Mouse (Mus musculus) mature B cell (primary cell): Measurements from ENCODE around the gene Mrtfa.

Experiments
- in situ Hi-C: fragments of 300-500 bp; cut with MboI; formaldehyde crosslinking; loops from 2 replicates; pipeline ENCODE4 v1.14.3; 2019

Gene Mrtfa

DNA sequence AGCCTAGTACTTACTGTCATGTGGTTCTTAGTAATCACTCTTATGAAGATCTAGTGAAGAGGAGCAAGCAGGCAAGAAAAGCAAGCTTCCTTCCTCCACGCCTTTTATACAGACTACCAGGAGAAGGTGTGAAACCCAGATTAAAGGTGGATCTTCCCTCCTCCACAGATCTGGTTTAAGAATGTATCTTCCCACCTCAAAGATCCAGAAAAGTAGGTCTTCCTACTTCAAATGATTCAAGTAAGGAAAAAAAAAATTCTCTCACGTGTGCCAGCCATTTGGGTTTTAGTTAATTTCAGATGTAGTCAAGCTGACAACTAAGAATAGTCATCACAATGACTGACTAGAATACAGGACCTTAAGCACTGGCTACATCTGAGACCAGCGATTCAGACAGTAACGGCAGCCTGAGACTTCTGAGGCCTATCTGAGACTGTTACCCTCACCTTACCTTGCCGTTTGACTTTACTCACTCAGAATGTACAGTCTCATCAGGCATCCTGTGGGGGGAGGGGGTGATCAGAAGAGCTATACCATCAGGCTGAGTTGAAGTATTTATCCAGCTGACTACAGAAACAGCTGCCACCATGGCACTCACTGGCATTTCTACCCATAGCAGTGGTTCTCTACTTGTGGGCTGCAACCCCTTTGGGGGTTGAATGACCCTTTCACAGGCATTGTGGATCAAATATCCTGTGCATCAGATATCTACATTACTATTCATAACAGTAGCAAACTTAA is 121.7 kb downstream of the Mrtfa start:
- in situ Hi-C loops: no loop called here

DNA sequence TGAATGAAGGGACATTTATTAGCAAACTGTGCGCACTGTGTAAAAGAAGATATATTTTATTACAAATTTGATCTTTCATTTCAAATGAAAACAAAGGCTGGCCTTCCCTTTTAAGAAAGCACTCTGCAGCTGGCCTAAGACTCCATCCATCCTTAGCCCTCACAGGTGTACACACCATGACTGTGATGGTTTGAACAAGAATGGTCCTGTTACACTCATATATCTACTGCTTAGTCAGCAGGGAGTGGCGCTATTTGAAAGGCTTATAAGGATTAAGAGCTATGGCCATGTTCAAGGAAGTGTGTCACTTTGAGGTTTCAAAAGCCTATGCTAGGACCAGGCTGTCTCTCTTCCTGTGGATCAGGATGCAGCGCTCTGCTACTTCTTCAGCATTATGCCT is 122.8 kb downstream of the Mrtfa start:
- in situ Hi-C loops: no loop called here

DNA sequence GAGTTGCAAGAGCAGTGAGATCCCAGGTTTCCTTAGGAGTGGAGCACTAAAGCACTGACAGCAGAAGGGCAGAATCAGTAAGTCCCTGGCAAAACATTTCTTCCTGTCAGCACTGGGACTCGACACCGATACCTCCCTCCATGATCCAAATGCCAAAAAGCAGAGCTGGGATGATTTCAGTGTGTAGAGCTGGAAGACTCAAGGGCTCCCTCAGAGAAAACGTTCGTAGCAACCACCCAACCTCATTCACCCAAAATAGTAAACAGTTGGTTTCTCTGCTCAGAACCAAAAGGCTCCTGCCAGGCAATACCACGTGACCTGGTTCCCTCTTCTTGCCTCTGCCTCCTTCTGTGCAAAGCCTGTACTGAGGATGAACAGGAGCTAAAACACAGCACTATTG is 123.6 kb downstream of the Mrtfa start:
- in situ Hi-C loops: no loop called here

GRCm38 (mm10) chr15:81064661-81065060 is 125.9 kb downstream of the Mrtfa start:
- in situ Hi-C loops: loop anchor here (5.0 kb wide), 1 partner anchor 47 kb away; no protein-coding TSS in a partner anchor

- in situ Hi-C loops: loop anchor here (5.0 kb wide), 1 partner anchor 47 kb away; no protein-coding TSS in a partner anchor
These were observed 126.4 kb downstream of the Mrtfa start for GRCm38 (mm10) chr15:81064143-81064542.

- in situ Hi-C loops: loop anchor here (5.0 kb wide), 1 partner anchor 45 kb away; no protein-coding TSS in a partner anchor
These were observed 127.9 kb downstream of the Mrtfa start for GRCm38 (mm10) chr15:81062616-81063015.

DNA sequence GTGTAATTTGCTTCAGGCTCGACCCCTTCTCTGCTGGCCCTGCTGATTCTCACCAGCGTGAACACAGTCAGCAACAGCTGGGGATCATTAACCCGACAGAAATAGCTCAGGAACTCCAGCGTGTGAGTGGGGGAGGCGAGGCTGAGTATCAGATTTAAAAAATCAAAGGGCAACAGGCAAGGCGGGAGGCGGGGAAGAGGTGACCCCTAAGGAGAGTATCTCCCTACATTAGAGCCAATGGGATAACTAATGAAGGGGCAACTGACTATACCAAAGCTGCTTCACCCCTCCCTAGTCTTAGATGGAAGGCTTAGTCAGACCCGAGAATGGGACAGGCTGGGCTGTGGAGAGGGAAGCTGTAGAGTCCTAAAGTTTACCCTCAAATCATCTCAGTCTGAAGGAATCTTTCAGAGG is 128.4 kb downstream of the Mrtfa start:
- in situ Hi-C loops: loop anchor here (5.0 kb wide), 1 partner anchor 45 kb away; no protein-coding TSS in a partner anchor

DNA sequence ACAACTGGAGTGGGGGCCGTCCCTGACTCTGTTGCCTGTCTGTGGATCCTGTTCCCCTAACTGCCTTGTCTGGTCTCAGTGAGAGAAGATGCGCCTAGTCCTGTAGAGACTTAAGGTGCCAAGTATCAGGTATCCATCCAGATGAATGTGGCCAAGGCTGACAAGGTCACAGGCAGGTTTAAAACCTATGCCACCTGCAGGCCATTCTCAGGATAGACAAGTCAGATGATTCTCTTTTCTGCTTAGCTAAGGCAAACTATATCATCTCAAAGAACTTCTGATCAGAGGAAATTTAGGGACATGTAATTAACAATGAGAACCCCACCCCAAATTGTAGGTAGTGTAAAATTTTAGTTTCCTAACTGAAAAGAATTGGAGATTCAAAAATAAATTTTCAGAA is 129.6 kb downstream of the Mrtfa start:
- in situ Hi-C loops: loop anchor here (5.0 kb wide), 1 partner anchor 44 kb away; no protein-coding TSS in a partner anchor

GRCm38 (mm10) chr15:81057736-81058135 is 132.8 kb downstream of the Mrtfa start:
- in situ Hi-C loops: no loop called here

GRCm38 (mm10) chr15:81055488-81055887 is 135.1 kb downstream of the Mrtfa start:
- in situ Hi-C loops: no loop called here

DNA sequence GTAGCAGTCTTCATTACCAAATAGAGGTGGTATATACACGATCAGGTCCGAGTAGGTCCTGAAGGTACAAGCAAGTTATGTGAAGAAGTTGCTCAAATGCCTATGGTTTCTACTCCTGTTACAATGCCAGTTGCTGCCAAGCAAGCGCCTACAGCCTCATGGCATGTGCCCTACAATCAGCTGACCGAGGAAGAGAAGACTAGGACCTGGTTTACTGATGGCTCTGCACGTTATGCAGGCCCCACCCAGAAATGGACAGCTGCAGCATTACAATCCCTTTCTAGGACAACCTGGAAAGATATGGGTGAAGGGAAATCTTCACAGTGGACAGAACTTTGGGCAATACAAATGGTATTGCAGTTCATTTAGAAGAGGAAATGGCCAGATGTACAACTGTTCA is 138.1 kb downstream of the Mrtfa start:
- in situ Hi-C loops: no loop called here

- in situ Hi-C loops: no loop called here
These were observed 140.1 kb downstream of the Mrtfa start for GRCm38 (mm10) chr15:81050488-81050887.

DNA sequence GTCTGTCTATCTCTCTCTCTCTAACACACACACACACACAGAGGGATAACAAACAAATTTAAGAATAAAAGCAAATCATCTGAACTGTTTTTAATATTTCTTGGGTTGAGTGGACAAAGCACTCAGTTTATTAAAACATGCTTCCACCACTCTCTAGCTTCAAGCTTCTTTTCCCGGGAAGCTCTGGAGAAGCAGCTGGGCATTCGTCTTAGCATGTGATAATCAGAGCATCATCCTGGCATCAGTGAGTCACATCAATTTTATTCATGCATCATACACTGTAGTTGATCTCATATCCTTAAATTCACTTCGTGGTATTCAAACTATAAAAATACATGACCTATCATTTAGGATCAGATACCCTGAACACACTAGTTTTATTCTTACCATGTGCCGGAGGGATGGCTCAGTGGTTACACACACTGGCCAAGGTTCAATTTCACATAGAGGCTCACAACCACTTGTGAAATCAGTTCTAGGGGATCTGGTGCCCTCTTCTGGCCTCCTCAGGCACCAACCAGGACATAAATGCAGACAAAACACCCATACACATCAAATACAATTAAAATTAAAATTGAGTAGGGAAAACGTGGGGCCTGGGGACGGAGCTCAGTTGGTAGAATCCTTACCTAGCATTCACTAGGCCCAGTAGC is 141.0 kb downstream of the Mrtfa start:
- in situ Hi-C loops: no loop called here

DNA sequence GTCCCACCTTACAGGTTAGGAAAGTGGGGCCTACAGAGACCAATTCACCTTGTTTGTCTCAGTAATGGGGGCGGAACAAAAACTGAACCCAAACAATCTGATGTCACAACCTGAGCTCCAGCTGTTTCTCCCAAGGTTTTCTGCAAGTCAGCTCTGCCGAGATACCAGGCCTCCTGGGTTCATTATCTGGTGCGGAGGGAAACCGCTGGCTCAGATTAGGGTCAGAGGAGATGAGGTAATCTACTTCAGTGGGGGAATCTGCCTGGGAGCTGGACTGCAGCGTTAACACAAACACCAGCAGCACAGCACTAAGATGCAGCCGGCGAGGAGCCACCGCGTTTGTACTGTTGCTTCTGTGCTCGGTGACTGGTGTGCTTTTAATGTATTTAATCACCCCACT is 143.1 kb downstream of the Mrtfa start:
- in situ Hi-C loops: no loop called here

DNA sequence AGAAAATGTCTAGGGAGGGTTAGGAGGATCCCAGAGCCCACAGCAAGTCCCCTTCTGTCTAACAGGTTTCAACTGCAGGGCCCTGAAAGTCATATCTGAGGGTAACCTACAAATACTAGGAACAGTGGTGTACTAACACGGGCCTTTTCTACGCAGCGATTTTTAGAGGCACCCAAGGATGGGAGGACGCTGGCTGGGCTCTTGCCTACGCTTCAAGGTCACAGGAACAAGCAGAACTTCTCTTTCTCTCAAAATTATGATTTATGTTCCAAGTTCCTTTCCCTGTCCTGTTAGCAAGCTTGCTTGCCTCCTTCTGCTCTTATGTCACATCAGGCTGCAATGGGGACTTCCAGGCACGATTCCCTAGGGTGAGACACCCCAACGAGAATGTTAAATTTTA is 144.5 kb downstream of the Mrtfa start:
- in situ Hi-C loops: no loop called here

DNA sequence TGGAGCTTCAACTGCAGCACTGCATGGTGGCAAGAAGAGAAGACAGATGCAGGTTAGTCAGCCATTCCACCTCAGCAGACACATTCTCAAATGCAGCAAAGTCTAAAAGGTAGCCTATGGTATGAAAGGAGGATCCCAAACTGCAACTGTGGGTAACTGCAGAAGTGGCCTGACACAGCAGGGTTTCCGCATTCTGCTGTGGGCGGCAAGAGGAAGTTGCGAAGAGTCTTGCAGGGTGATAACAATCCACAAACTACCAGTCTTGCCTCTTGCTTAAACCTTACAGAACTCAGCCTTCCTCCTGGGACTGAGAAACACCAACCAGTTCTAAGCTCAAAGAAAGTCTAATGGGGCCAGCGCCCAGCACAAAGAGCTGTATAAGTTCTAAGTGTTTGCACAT is 145.2 kb downstream of the Mrtfa start:
- in situ Hi-C loops: no loop called here

DNA sequence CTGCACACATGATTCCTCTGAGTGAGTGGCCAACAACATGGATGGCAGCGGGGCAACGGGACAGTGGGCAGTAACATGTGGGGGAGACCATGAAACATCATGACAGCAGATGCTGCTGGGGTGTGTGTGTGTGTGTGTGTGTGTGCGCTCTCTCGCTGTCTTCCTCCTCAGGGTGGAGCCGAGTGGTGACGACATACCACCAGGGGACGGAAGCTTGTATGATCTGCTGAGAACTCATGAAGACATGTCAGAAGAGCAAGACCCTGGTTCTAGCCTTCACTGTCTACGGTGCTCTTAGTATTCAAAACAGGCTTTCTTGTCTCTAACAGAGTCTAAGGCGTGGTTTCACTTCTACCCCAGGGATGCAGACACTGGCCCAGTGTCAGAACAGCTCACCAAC is 146.1 kb downstream of the Mrtfa start:
- in situ Hi-C loops: no loop called here

GRCm38 (mm10) chr15:81042276-81042931 is 148.2 kb downstream of the Mrtfa start:
- in situ Hi-C loops: no loop called here

DNA sequence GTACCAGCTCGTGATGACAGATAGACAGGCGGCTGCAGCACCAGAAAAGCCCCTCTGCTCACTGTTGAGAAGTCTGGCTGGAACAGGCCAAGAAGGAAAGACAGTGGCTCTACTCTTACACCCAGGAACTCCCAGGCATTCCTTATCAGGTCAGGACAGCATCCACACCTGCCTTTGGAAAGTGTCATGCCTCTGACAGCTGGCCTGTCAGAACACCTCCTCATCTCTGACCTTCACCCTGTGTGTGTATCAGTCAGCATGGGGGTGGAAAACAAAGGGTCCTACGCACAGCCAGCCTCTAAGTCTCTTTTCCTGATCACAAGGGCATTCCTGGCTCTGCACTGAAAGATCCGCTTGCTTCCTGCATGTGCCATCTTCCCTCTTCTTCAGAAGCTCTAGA is 148.8 kb downstream of the Mrtfa start:
- in situ Hi-C loops: no loop called here

DNA sequence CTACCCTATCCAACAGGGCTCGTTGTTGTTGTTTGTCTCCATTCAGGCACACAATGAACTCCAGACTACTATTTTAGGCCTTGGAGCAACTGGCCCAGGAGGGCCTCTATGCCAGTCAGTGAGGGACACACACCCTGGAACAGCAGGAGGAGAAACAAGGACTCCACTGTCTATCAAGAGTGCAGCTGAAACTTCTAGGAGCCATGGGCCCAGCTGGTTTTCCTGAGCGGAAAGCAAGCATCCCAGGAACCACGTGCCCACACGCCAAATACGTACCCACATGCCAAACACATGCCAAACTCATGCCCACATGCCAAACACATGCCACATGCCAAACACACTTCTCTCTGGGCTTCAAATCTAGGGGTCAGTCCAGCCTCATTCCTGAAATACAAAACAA is 152.1 kb downstream of the Mrtfa start:
- in situ Hi-C loops: no loop called here

DNA sequence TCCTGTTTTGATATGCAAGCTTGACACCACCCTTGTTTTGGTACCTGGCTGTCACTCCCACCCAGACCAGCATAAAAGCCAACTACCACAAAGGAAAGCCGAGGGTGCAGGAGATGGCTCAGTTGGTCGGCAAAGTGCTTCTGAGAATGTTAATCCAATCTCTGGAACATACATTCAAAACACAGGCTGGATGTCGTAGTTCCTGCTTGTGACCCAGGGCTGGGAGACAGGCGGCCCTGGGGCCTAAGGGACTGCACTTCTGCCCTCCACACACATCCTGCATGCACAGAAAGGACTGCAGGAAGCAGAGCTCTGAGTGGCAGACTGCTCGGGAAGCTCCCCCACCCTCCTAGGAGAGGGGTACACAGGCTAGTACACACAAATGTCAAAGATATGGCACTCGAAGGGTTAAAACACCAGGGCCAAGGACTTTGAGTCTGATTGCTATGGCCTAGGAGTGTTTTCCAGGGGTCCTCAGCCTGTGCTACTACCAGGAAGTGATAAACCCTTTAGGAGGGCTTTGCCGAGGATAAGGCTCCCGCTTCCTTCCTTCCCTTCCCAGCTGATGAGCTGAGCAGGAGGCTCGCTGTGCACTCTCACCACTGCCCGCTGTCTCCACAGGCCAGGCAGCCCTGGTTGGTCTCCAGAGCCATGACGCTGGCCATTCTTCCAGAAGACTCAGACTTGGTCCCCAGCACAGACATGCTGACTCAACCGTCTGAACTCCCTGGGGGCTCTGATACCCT is 155.0 kb downstream of the Mrtfa start:
- in situ Hi-C loops: no loop called here

DNA sequence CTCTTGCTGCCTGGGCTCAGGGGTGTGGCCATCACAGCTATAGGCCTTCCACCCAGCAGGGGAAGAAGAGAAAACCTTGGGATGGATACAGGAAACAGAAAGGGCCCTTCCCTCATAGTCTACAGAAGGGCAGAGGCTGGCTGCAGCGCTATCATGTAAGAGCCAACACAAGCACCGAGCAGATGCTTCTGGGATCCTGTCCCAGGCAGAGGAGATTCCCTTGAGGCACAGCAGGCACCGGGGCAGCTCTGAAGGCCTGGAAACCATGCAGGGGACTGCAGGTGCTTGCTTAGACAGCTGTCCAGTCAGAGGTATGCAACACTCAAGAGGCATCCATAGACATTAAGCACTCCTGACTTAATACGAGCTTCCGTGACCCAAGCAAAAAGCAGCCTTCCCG is 156.4 kb downstream of the Mrtfa start:
- in situ Hi-C loops: no loop called here
